Mouse (Mus musculus) layer of hippocampus, postnatal 25 days (tissue): ENCODE results near the gene Hist3h2ba. TPM values are rescaled to one million over a fixed set of nuclear protein-coding genes. Genes with fewer than 3 reads are reported as not detected.

Source experiments
- DNase-seq, 2 experiments: peaks; one replicate each; pipeline ENCODE4 v3.0.0; 2022; ENCODE audit warnings: mixed read lengths in 2 of 2, low spot score in 1 of 2; ENCODE audit errors: extremely low spot score in 1 of 2
- microRNA-seq, 2 experiments: library from miRNA; unstranded; fragments of <30 nt; microRNA quantifications; one replicate each; pipeline ENCODE4 v1.2.0; 2021
- total RNA-seq, 2 experiments: library from RNA; stranded (reverse); gene quantifications; 2 replicates each; pipeline ENCODE4 v1.2.3; 2021

Hist3h2ba gene
- total RNA-seq, 2 experiments from 2014 or later: 99.0 to 107 TPM

DNA sequence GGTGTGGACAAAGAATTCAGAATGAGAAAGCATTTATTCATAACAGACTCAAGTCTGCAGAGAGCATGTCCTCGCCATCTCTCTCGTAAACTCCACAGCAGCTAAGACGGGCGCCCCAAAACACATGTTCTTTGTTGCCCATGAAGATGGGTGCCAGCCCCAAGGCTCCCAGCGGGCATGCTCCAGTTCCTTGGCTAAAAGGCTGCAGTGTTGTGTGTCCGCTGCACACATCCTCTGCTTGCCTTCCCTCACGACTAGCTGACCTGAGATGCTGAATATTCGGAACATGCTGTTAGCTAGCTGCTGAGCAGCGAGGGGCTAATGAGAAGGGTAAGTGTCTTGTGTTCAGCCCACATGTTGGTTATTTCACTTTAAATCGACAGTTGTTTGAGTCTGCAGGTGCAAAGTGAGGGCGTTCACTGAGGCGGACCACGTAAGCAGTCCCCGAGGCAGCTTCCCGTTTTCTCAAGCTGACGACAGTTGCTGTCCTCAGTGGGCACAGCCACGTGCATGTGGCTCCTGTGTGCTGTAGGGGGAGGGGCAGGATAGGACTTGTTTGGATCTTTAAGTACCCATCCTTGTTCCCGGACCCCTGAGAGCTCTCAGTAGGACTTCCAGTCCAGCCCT lies 33.9 kb downstream of the Hist3h2ba start:
- DNase-seq: no peak

- no peak for DNase-seq
These were observed 35.1 kb downstream of the Hist3h2ba start for GRCm38 (mm10) chr11:58983691-58984341.

GRCm38 (mm10) chr11:58984657-58985056 lies 35.9 kb downstream of the Hist3h2ba start:
- no peak for DNase-seq

GRCm38 (mm10) chr11:58985299-58985917 lies 36.7 kb downstream of the Hist3h2ba start:
- DNase-seq: no peak

- no peak for DNase-seq
These were observed 40.4 kb downstream of the Hist3h2ba start for GRCm38 (mm10) chr11:58989166-58989565.

GRCm38 (mm10) chr11:58990141-58990540 lies 41.4 kb downstream of the Hist3h2ba start:
- DNase-seq: no peak

DNA sequence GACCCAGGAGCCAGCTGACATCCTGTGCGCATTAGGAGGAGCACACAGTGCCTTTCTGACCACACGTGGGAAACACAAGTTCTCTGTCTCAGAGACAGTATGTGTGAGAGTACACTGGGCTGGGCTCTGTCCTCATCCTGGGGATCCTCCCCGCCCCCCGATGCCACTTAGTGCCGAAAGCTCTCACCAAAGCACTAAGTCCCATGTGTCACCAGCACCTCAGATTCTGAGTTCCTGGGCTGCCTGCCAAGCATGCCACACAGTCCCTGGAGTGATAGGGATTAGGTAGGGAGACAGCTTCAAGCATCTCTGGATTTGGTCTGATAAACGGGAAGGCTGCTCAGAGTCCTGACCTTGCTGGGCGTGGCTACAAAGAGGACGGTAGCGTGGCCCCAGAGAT lies 42.1 kb downstream of the Hist3h2ba start:
- no peak for DNase-seq

DNA sequence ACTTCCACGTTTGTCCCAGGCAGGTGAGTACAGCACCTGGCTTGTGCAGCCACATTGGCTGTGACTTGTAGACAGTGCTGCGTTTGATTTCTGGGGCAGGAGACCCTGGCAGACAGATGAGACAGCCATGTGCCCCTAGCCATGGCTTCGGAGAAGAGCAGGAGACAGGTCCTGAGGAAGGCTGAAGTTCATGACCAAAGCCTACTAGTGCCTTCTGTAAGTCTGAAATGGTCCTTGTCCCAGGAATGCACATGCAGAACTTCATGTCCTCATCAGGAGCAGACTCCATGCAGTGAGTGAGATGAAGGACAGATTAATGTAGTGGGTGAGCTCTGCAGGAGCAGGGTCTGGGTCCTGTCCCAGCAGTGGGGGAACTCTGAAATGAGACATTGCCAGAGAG lies 43.2 kb downstream of the Hist3h2ba start:
- DNase-seq: no peak

DNA sequence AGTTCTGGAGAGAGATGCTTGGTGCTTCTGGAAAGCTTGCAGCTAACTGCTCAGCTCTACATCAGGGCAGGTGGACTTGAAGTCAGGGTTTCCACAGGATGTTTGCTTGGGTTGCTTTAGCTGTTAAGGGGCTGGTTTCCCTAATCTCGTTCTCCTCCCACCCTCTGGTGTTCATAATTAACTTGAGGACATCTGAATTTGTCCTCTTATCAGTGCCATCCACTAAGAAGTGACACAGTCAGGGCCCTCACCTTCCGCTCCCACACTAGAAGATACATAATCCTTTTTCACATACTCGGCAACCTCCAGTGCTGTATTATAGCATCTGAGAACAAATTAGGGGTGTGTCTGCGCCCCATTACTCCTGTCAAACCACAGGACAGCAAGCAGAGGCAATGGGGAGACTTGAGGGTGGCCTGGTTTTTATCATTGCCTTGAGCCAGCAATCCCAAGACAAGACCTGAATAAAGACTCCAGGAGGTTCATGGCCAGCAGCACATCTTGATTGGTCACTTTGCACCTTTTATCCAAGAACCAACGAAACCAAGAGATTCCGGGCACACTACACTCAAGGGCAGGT lies 44.5 kb downstream of the Hist3h2ba start:
- no peak for DNase-seq

- DNase-seq: no peak
These were observed 45.7 kb downstream of the Hist3h2ba start for GRCm38 (mm10) chr11:58994337-58994826.

- DNase-seq: no peak
These were observed 46.5 kb downstream of the Hist3h2ba start for GRCm38 (mm10) chr11:58995061-58995806.

DNA sequence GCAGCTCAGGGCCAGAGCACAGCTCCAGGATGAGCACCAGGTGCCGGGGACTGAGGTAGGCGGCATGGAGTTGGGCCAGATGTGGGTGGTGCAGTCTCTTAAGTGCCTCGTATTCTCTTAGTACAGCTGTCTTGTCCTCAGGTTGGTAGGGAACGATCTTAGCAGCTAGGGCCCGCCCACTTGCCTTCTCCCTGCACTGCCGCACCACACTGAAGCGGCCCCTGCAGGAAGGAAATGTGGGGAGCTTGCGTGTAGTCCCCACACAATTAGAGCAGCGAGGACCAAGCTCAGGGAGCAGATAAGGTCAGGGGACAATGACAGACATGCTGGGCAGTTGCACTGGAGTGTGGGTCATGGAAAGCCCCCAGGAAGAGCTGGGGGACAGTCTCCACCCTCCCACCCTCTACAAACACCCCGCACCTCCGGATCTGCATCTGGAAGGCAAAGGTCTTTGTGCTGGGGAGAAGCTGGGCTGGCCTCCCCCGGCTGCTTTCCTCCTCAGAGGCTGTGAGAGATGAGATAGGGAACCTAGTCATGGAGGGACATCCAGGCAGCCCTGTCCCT lies 47.2 kb downstream of the Hist3h2ba start:
- no peak for DNase-seq

DNA sequence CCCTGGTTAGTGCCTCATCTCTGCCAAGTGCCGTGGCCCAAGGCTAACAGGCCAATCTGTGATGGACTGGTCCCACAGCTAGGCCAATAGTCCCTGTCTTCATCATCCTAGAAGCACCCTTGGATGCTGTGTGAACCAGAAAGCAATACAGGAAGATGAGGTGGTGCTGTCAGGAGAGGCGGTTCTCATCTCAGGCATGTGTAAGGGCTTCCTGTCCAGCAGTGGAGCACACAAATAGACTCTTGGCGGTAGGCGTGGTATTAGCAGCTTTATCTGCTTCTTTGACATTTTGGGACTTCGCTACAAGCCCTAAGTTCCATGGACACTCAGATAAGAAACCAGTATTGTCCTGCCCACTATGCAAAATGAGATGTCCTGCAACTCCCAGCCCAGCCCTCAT lies 48.8 kb downstream of the Hist3h2ba start:
- no peak for DNase-seq

Small RNAs within 50 kb of the gene (microRNA-seq; reads per million reads assigned to microRNA genes)
- gene Gm44313: 0 to 0.20 reads per million in 2 experiments

Other genes starting within 250 kb of the Hist3h2ba start
- gene Olfr319, start 249.8 kb upstream of the Hist3h2ba start, total RNA-seq: not detected
- gene Olfr318, start 224.9 kb upstream of the Hist3h2ba start, total RNA-seq: under 1 TPM in 1 of 2 experiments, not detected in 1; 0.09 TPM
- under 1 TPM; 0.10 to 0.33 TPM for gene Olfr317, start 209.7 kb upstream of the Hist3h2ba start, total RNA-seq
- gene Olfr316, start 196.2 kb upstream of the Hist3h2ba start, total RNA-seq: under 1 TPM; 0.31 to 0.34 TPM
- not detected for gene Olfr315, start 175.7 kb upstream of the Hist3h2ba start, total RNA-seq
- not detected for gene Olfr314, start 166.0 kb upstream of the Hist3h2ba start, total RNA-seq
- gene Fam183b, start 147.0 kb upstream of the Hist3h2ba start, total RNA-seq: 1 to 10 TPM; 5.9 to 7.2 TPM
- gene Olfr313, start 133.9 kb upstream of the Hist3h2ba start, total RNA-seq: not detected
- not detected for gene Olfr312, start 119.7 kb upstream of the Hist3h2ba start, total RNA-seq
- gene Olfr311, start 109.7 kb upstream of the Hist3h2ba start, total RNA-seq: not detected
- gene Gm12258, start 101.8 kb upstream of the Hist3h2ba start, total RNA-seq: 10 to 100 TPM; 17.9 to 20.3 TPM
- gene 2810021J22Rik, start 81.7 kb upstream of the Hist3h2ba start, total RNA-seq: 10 to 100 TPM in 1 of 2 experiments, 1 to 10 TPM in 1; 7.1 to 10.2 TPM
- 1 to 10 TPM; 9.2 to 9.3 TPM for gene Zfp39, start 44.7 kb upstream of the Hist3h2ba start, total RNA-seq
- not detected for gene Btnl10, start 31.0 kb upstream of the Hist3h2ba start, total RNA-seq
- gene Rnf187, start 10.0 kb upstream of the Hist3h2ba start, total RNA-seq: 100 to 1,000 TPM; 505 to 581 TPM
- 10 to 100 TPM; 66.0 to 73.9 TPM for gene Hist3h2a, start 5.8 kb downstream of the Hist3h2ba start, total RNA-seq
- 1 to 10 TPM; 5.3 to 5.5 TPM for gene Trim17, start 5.8 kb downstream of the Hist3h2ba start, total RNA-seq
- 10 to 100 TPM; 26.2 to 29.7 TPM for gene Trim11, start 29.2 kb downstream of the Hist3h2ba start, total RNA-seq
- gene Obscn, start 187.5 kb downstream of the Hist3h2ba start, total RNA-seq: 1 to 10 TPM; 1.5 to 2.2 TPM
- 1 to 10 TPM; 7.8 to 9.4 TPM for gene Iba57, start 214.8 kb downstream of the Hist3h2ba start, total RNA-seq
- gene Gjc2, start 234.3 kb downstream of the Hist3h2ba start, total RNA-seq: 10 to 100 TPM; 20.7 to 23.4 TPM
- 100 to 1,000 TPM; 138 to 146 TPM for gene Guk1, start 243.3 kb downstream of the Hist3h2ba start, total RNA-seq